Mouse (Mus musculus): Measurements from ENCODE around the gene Chrne.

DNA sequence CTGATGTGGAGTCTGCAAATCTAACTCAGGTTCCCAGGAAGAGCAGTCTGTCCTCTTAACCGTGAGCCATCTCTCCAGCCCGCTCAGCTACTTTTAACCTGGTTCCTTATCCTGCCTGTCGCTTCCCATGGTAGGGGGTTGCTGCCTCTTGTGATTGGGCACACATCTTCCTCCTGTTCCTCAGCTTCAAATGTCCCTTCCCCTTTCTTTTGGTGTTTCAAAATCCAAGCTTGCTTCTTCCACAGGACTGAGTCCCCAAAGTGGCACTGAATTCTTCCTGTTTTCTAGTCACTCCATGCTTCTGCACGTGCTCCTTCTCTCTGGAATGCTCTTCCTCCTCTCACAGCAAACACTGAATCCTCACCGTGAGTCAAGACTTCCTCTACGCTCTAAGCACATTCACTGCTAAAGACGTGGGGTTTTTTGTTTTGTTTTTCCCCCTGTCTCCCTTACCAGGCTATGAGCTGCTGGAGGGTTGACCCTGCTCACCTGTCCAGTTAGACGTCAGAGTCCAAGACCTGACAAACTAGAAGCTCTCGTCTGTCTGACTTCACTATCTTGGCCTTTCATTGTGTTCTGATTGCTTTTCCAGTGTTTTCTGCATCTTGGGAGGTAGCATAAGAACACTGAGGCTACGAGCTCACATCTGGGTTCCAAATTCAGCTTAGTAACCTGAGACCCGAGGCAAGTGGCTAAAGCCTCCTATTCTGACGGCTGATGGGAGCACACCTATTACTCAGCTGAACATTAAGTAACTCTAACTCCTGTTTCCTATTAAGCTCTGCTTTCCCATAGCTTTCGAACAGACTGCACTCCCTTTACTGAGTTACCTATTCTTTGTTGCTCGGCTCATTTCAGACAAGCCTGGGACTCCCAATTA lies 48.5 kb upstream of the Chrne start:
- TF ChIP-seq EP300 (IDR thresholded peaks at IDR 0.05): no peak
- no peak for TF ChIP-seq CTCF (IDR thresholded peaks at IDR 0.05)
